Comparison of ENCODE assay signal across 30 mouse cellular contexts in genomic region chr9:99485144-99485543, GRCm38 (mm10). TPM values are rescaled to one million over a fixed set of nuclear protein-coding genes. Genes with fewer than 3 reads are reported as not detected.
A peak's percentile ranks its signal among the peaks of the same experiment; 100 is the strongest.
DNase-seq lines count a peak whose midpoint lies in the region; ATAC-seq and TF ChIP-seq lines count a peak whose summit lies in the region.
"Had no signal": no experiment of that assay in that cellular context is flagged by ENCODE, and none has a peak within 500 bp of the region (broad histone marks: within the 10 kb centered on the region; RNA-seq: fewer than 3 reads in every experiment).

No protein-coding gene starts in this region.

- H3K4me1 ChIP-seq in G1E (ENCODE audit: insufficient read depth, low read depth, low read length): peaks cover 27% of the 10 kb centered on the region
- peaks cover 12% of the 10 kb centered on the region for H3K4me1 ChIP-seq in liver, embryonic 16.5 days (ENCODE audit: control insufficient read depth, low read depth, low read length)
- H3K4me1 ChIP-seq in intestine, embryonic 15.5 days (replicated peaks): no peaks in the 10 kb centered on the region
- H3K4me1 ChIP-seq: forebrain, embryonic 12.5 days; hindbrain, embryonic 10.5 days; limb, embryonic 13.5 days; neural tube, embryonic 13.5 days had no signal

- no peak overlapping the region for H3K4me3 ChIP-seq in G1E (ENCODE audit: low read depth, low read length)
- H3K4me3 ChIP-seq in liver, embryonic 16.5 days (ENCODE audit: low read depth, low read length): no peak overlapping the region
- H3K4me3 ChIP-seq in intestine, embryonic 15.5 days (replicated peaks): no peak overlapping the region
- H3K4me3 ChIP-seq: forebrain, embryonic 12.5 days; hindbrain, embryonic 10.5 days; layer of hippocampus, adult 2 months; limb, embryonic 13.5 days; midbrain, embryonic 10.5 days; myocyte; neural tube, embryonic 13.5 days had no signal

- H3K27ac ChIP-seq in liver, embryonic 16.5 days (ENCODE audit: low read length): no peak overlapping the region
- H3K27ac ChIP-seq in intestine, embryonic 15.5 days: no peak overlapping the region
- H3K27ac ChIP-seq: forebrain, embryonic 12.5 days; hindbrain, embryonic 10.5 days; hindbrain, postnatal 0 days; layer of hippocampus, adult 2 months; limb, embryonic 13.5 days; midbrain, embryonic 10.5 days; neural tube, embryonic 13.5 days had no signal

- peak; percentile 95 for ATAC-seq in G1E (ENCODE audit: extremely low read depth, insufficient number of reproducible peaks, low FRiP score, poor library complexity, severe bottlenecking)
- ATAC-seq in liver, embryonic 16.5 days (ENCODE audit: low read depth): peak; percentile 83
- no peak for ATAC-seq in intestine, embryonic 15.5 days
- ATAC-seq: activated CD4-positive, CD25-positive, alpha-beta regulatory T cell, adult 4 months; hindbrain, postnatal 0 days; intestine, postnatal 0 days; midbrain, embryonic 16.5 days had no signal

- peaks cover 93% of the 10 kb centered on the region for H3K36me3 ChIP-seq in G1E (replicated peaks)
- no peaks in the 10 kb centered on the region for H3K36me3 ChIP-seq in liver, embryonic 16.5 days (ENCODE audit: control insufficient read depth, insufficient read depth)
- H3K36me3 ChIP-seq in intestine, embryonic 15.5 days: peaks cover 13% of the 10 kb centered on the region

- 36% methylated on average over 4 of the region's 4 CpGs for WGBS in liver, embryonic 16.5 days (ENCODE audit: insufficient replicate concordance)
- WGBS in intestine, embryonic 15.5 days: 94% methylated on average over 4 of the region's 4 CpGs

- H3K9ac ChIP-seq in liver, embryonic 16.5 days (ENCODE audit: low read depth, low read length): no peak overlapping the region
- H3K9ac ChIP-seq in intestine, embryonic 15.5 days: no peak overlapping the region
- H3K9ac ChIP-seq: forebrain, embryonic 12.5 days; limb, embryonic 13.5 days; lung, embryonic 14.5 days; neural tube, embryonic 13.5 days had no signal

- DNase-seq in G1E (ENCODE audit: low spot score) (peak; percentile 63), liver (peak; percentile 54)
- DNase-seq in c-Kit-negative CD71-positive TER-119-positive erythroid progenitor cells, embryonic 14.5 days (ENCODE audit: low read depth, low spot score): peak; percentile 43
- DNase-seq in cerebellum, adult 18-20 months: no peak
- no peak for DNase-seq in B cell, adult 2 months
- no peak for DNase-seq in lung, postnatal 36 days
- DNase-seq: adrenal gland, adult 8-10 months; cerebellum, postnatal 10 days; kidney, postnatal 25 days; lung, embryonic 14.5 days; right cerebral cortex, postnatal 4 days; thymus, adult 2 months had no signal

- H3K9me3 ChIP-seq in G1E (replicated peaks): no peaks in the 10 kb centered on the region
- no peaks in the 10 kb centered on the region for H3K9me3 ChIP-seq in liver, embryonic 16.5 days (replicated peaks; ENCODE audit: control insufficient read depth, low read length)
- no peaks in the 10 kb centered on the region for H3K9me3 ChIP-seq in intestine, embryonic 15.5 days
- H3K9me3 ChIP-seq: forebrain, embryonic 12.5 days; hindbrain, embryonic 10.5 days; limb, embryonic 13.5 days; midbrain, embryonic 10.5 days; neural tube, embryonic 13.5 days had no signal

- no peaks in the 10 kb centered on the region for H3K27me3 ChIP-seq in G1E (ENCODE audit: insufficient read depth, low read length)
- H3K27me3 ChIP-seq in liver, embryonic 16.5 days (ENCODE audit: control insufficient read depth, insufficient read depth, low read depth, low read length): no peaks in the 10 kb centered on the region
- no peaks in the 10 kb centered on the region for H3K27me3 ChIP-seq in intestine, embryonic 15.5 days (replicated peaks)
- H3K27me3 ChIP-seq: forebrain, embryonic 12.5 days; limb, embryonic 13.5 days; neural tube, embryonic 13.5 days had no signal

- TF ChIP-seq CTCF in G1E (IDR thresholded peaks at IDR 0.05; ENCODE audit: low read depth, low read length): no peak

- H3K4me2 ChIP-seq in liver, embryonic 16.5 days (ENCODE audit: low read depth, low read length): no peak overlapping the region
- no peak overlapping the region for H3K4me2 ChIP-seq in intestine, embryonic 15.5 days (replicated peaks)
- H3K4me2 ChIP-seq: forebrain, embryonic 12.5 days; limb, embryonic 13.5 days; lung, embryonic 14.5 days; neural tube, embryonic 13.5 days had no signal

RNA-seq across cellular contexts. Expression of gene Nme9, which starts 33.9 kb away (rescaled TPM):
- not detected in 2 replicates for total RNA-seq in G1E (2014; fragmentation: Nextera tagmentation)
- total RNA-seq in G1E (2017): not detected in 2 replicates
- polyA plus RNA-seq in G1E (2012): not detected in 2 replicates
- not detected in 2 replicates for polyA plus RNA-seq in liver, embryonic 16.5 days (2015; fragmentation: Nextera tagmentation; extraction: Ambion mirVana)
- polyA plus RNA-seq in intestine, embryonic 15.5 days (2015; fragmentation: Nextera tagmentation; extraction: Ambion mirVana): 0.25 and 0.33 TPM in 2 replicates
- total RNA-seq: adrenal gland, adult 8-10 months; gastrocnemius, adult 18-20 months; gastrocnemius, postnatal 4 days; left cerebral cortex, postnatal 25 days had no signal
- polyA plus RNA-seq: activated CD4-positive, CD25-positive, alpha-beta regulatory T cell, adult 4 months; embryonic facial prominence, embryonic 11.5 days; kidney, embryonic 14.5 days; limb, embryonic 13.5 days; lung, embryonic 14.5 days; midbrain, embryonic 10.5 days; myocyte; neural tube, embryonic 13.5 days had no signal

RNA-seq across cellular contexts. Expression of gene Mras, which starts 48.0 kb away (rescaled TPM):
- not detected in 2 replicates for total RNA-seq in G1E (2014; fragmentation: Nextera tagmentation)
- total RNA-seq in G1E (2017): 2.1 TPM in 2 replicates
- 0.04 and 0.12 TPM in 2 replicates for polyA plus RNA-seq in G1E (2012)
- 3.3 and 3.8 TPM in 2 replicates for polyA plus RNA-seq in liver, embryonic 16.5 days (2015; fragmentation: Nextera tagmentation; extraction: Ambion mirVana)
- polyA plus RNA-seq in intestine, embryonic 15.5 days (2015; fragmentation: Nextera tagmentation; extraction: Ambion mirVana): 11.0 and 12.5 TPM in 2 replicates
- polyA plus RNA-seq: activated CD4-positive, CD25-positive, alpha-beta regulatory T cell, adult 4 months had no signal

Comparison
In these comparisons a context has a peak if more than half of its experiments do, and no peak if none do; other contexts are left out.
1. DNase-seq: peak in G1E (single experiment), c-Kit-negative CD71-positive TER-119-positive erythroid progenitor cells, embryonic 14.5 days (single experiment) and liver (single experiment); none in cerebellum, adult 18-20 months (0 of 2), B cell, adult 2 months (0 of 2) and lung, postnatal 36 days (single experiment).